Mouse (Mus musculus): Measurements from ENCODE around the gene Myo1e. TPM values are rescaled to one million over a fixed set of nuclear protein-coding genes. Genes with fewer than 3 reads are reported as not detected.

Myo1e gene
- polyA plus RNA-seq, 1 experiment from 2014 or later: 15.2 TPM

DNA sequence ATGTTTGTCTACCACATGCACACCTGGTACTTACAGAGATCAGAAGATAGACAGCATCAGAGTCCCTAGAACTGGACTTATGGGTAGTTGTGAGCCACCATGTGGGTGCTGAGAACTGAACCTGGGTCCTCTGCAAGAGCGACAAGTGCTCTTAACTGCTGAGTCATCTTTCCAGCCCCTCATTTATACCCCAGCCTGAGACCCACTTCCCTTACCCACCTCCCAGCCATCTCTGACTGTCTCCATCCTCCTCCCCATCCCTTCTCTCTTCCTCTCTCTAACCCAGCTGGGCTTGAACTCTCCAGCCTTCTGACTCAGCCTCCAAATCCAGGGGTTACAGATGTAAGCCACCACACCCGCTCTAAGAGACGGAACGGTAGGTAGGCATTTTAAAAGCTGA is 63.3 kb downstream of the Myo1e start:
- Histone ChIP-seq H3K36me3 (no peaks in the 10 kb centered on the region), H3K27ac (ENCODE audit: poor library complexity, severe bottlenecking) (no peak overlapping the region), H3K9me3 (replicated peaks) (no peaks in the 10 kb centered on the region), H3K4me2 (no peak overlapping the region), H3K9ac (no peak overlapping the region), H3K27me3 (replicated peaks) (no peaks in the 10 kb centered on the region), H3K4me1 (replicated peaks) (no peaks in the 10 kb centered on the region; the same call in 1 of the 2 replicates), H3K4me3 (no peak overlapping the region)
- no peak for ATAC-seq (ENCODE audit: insufficient number of reproducible peaks, low FRiP score)
- 89% methylated on average over 4 of the region's 4 CpGs for WGBS

DNA sequence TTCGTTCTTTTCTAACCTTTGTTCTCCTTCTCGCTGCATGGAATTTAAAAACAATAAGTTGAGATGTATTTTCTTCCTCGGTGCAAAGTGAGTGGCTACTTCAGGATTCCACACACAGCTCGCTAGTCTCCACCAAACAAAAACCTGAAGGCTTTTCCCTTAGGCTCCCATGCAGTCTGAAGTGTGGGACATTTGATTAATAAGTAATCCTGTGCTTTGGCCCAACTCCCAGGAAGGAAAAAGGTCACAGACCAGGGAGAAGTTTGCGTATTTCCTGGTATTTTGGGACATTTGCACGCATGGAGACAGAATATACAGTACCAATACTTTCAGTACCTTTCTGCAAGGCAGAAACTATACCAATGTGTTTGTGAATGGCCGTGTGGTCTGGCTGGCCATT is 64.0 kb downstream of the Myo1e start:
- H3K27ac ChIP-seq (ENCODE audit: poor library complexity, severe bottlenecking): no peak overlapping the region
- no peaks in the 10 kb centered on the region; the same call in 1 of the 2 replicates for H3K4me1 ChIP-seq (replicated peaks)
- no peak overlapping the region for H3K4me3 ChIP-seq
- no peaks in the 10 kb centered on the region for H3K27me3 ChIP-seq (replicated peaks)
- H3K9me3 ChIP-seq (replicated peaks): no peaks in the 10 kb centered on the region
- WGBS: 82% methylated on average over 7 of the region's 7 CpGs
- no peak overlapping the region for H3K9ac ChIP-seq
- no peaks in the 10 kb centered on the region for H3K36me3 ChIP-seq
- H3K4me2 ChIP-seq: no peak overlapping the region
- no peak for ATAC-seq (ENCODE audit: insufficient number of reproducible peaks, low FRiP score)

- no peak overlapping the region for H3K9ac ChIP-seq
These were observed 64.5 kb downstream of the Myo1e start for GRCm38 (mm10) chr9:70271631-70272030.

DNA sequence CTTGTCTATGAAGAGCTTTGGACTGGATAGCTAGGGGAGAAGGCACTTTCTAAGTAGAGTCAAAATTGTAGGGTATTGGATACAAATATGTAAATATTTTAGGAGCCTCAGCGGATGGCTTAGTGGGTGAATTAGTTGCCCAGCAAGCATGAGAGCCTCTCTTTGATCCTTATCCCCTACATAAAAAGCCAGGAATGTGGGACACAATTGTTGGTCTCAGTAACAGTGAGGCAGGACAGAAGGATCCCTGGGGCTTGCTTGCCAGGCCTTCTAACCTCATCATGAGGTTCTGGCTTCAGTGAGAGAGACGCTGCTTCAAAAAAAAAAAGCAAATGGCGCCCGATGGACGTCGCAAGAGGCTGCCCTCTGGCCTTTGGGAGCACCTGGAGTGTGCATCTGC is 66.9 kb downstream of the Myo1e start:
- Histone ChIP-seq H3K9me3 (replicated peaks) (no peaks in the 10 kb centered on the region), H3K4me3 (no peak overlapping the region), H3K4me1 (replicated peaks) (peaks cover 5% of the 10 kb centered on the region; the same call in 1 of the 2 replicates), H3K9ac (no peak overlapping the region), H3K36me3 (no peaks in the 10 kb centered on the region), H3K27me3 (replicated peaks) (no peaks in the 10 kb centered on the region), H3K27ac (ENCODE audit: poor library complexity, severe bottlenecking) (no peak overlapping the region), H3K4me2 (no peak overlapping the region)
- WGBS: 90% methylated on average over 6 of the region's 6 CpGs
- ATAC-seq (ENCODE audit: insufficient number of reproducible peaks, low FRiP score): no peak

More at GRCm38 (mm10) chr9:70271631-70272030, 64.5 kb downstream of the Myo1e start:
- Histone ChIP-seq H3K4me1 (replicated peaks) (no peaks in the 10 kb centered on the region; the same call in 1 of the 2 replicates), H3K4me3 (no peak overlapping the region), H3K4me2 (no peak overlapping the region), H3K9me3 (replicated peaks) (no peaks in the 10 kb centered on the region), H3K27ac (ENCODE audit: poor library complexity, severe bottlenecking) (no peak overlapping the region), H3K27me3 (replicated peaks) (no peaks in the 10 kb centered on the region), H3K36me3 (no peaks in the 10 kb centered on the region)
- 91% methylated on average over 9 of the region's 9 CpGs for WGBS
- ATAC-seq (ENCODE audit: insufficient number of reproducible peaks, low FRiP score): no peak

GRCm38 (mm10) chr9:70274476-70274875 is 67.3 kb downstream of the Myo1e start:
- no peak for ATAC-seq (ENCODE audit: insufficient number of reproducible peaks, low FRiP score)
- Histone ChIP-seq H3K36me3 (no peaks in the 10 kb centered on the region), H3K9ac (no peak overlapping the region), H3K27me3 (replicated peaks) (no peaks in the 10 kb centered on the region), H3K4me3 (no peak overlapping the region), H3K4me2 (no peak overlapping the region), H3K9me3 (replicated peaks) (no peaks in the 10 kb centered on the region), H3K4me1 (replicated peaks) (peaks cover 5% of the 10 kb centered on the region; the same call in 1 of the 2 replicates), H3K27ac (ENCODE audit: poor library complexity, severe bottlenecking) (no peak overlapping the region)
- WGBS: 92% methylated on average over 6 of the region's 6 CpGs

DNA sequence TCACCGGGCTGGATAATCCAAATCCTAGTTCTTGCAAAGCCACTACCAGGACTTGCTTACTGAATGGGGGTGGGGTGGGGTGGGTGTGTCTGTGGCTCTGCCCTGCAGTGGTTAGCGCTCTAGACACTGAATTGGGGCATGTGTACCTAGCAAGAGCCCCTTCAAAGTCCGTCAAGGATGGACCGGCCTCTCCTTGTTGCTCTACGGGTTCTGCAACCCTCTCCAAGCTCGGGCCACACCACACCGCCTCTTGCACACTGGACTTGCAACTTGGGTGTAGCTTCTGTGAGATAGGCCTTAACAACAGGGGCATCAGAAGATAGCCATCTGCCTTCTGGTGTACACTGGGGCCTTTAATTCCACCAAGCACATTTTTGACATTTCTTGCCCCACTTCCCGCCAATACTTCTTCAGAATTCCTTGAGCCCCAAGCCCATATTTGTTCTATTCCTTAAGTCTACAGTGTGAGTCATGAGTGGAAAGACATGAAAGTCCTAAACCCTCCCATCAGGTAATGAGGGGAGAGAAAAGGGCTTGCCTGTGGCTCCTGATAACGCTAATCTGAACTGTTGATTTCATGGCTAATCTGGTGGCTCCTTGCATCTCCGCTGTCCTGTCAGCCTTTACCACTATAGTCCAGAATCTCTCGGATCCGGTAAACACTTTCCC is 67.9 kb downstream of the Myo1e start:
- no peak overlapping the region for H3K27ac ChIP-seq (ENCODE audit: poor library complexity, severe bottlenecking)
- H3K9ac ChIP-seq: no peak overlapping the region
- no peaks in the 10 kb centered on the region for H3K27me3 ChIP-seq (replicated peaks)
- ATAC-seq (ENCODE audit: insufficient number of reproducible peaks, low FRiP score): no peak
- H3K9me3 ChIP-seq (replicated peaks): no peaks in the 10 kb centered on the region
- no peak overlapping the region for H3K4me3 ChIP-seq
- 86% methylated on average over 12 of the region's 12 CpGs for WGBS
- H3K4me1 ChIP-seq (replicated peaks): peaks cover 5% of the 10 kb centered on the region; the same call in 1 of the 2 replicates
- H3K36me3 ChIP-seq: no peaks in the 10 kb centered on the region
- no peak overlapping the region for H3K4me2 ChIP-seq

DNA sequence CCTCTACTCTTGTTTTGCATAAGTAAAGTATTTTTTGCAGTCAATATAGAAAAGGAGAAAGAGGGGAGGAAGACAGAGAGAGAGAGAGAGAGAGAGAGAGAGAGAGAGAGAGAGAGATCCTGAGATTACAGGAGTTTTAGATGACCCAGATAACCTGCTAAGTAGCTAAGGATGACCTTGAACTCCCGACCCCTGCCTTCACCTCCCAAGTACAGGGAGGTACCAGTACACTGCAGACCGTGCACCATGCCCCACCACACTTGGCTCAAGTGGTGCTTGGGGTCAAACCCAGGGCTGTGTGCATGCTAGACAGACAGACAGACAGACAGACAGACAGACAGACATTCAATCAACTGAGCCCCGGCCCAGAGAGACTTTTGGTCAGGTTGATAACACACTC is 69.9 kb downstream of the Myo1e start:
- Histone ChIP-seq H3K27ac (ENCODE audit: poor library complexity, severe bottlenecking) (no peak overlapping the region), H3K27me3 (replicated peaks) (no peaks in the 10 kb centered on the region), H3K9me3 (replicated peaks) (no peaks in the 10 kb centered on the region), H3K4me1 (replicated peaks) (peaks cover 5% of the 10 kb centered on the region; the same call in 1 of the 2 replicates), H3K9ac (no peak overlapping the region), H3K36me3 (no peaks in the 10 kb centered on the region), H3K4me2 (no peak overlapping the region), H3K4me3 (no peak overlapping the region)
- no peak for ATAC-seq (ENCODE audit: insufficient number of reproducible peaks, low FRiP score)
- 66% methylated on average over 3 of the region's 3 CpGs for WGBS

- 83% methylated on average over 11 of the region's 11 CpGs for WGBS
- no peak for ATAC-seq (ENCODE audit: insufficient number of reproducible peaks, low FRiP score)
- no peaks in the 10 kb centered on the region for H3K36me3 ChIP-seq
- H3K9me3 ChIP-seq (replicated peaks): no peaks in the 10 kb centered on the region
- H3K4me3 ChIP-seq: no peak overlapping the region
- peaks cover 5% of the 10 kb centered on the region; the same call in 1 of the 2 replicates for H3K4me1 ChIP-seq (replicated peaks)
- H3K27ac ChIP-seq (ENCODE audit: poor library complexity, severe bottlenecking): no peak overlapping the region
- no peaks in the 10 kb centered on the region for H3K27me3 ChIP-seq (replicated peaks)
- H3K4me2 ChIP-seq: no peak overlapping the region
- no peak overlapping the region for H3K9ac ChIP-seq
These were observed 70.4 kb downstream of the Myo1e start for GRCm38 (mm10) chr9:70277529-70277982.

GRCm38 (mm10) chr9:70281407-70281806 is 74.3 kb downstream of the Myo1e start:
- Histone ChIP-seq H3K4me3 (no peak overlapping the region), H3K4me1 (replicated peaks) (peaks cover 17% of the 10 kb centered on the region), H3K36me3 (no peaks in the 10 kb centered on the region), H3K9me3 (replicated peaks) (no peaks in the 10 kb centered on the region), H3K27ac (ENCODE audit: poor library complexity, severe bottlenecking) (no peak overlapping the region), H3K9ac (no peak overlapping the region), H3K4me2 (no peak overlapping the region), H3K27me3 (replicated peaks) (no peaks in the 10 kb centered on the region)
- no peak for ATAC-seq (ENCODE audit: insufficient number of reproducible peaks, low FRiP score)
- WGBS: 80% methylated on average over 8 of the region's 8 CpGs

DNA sequence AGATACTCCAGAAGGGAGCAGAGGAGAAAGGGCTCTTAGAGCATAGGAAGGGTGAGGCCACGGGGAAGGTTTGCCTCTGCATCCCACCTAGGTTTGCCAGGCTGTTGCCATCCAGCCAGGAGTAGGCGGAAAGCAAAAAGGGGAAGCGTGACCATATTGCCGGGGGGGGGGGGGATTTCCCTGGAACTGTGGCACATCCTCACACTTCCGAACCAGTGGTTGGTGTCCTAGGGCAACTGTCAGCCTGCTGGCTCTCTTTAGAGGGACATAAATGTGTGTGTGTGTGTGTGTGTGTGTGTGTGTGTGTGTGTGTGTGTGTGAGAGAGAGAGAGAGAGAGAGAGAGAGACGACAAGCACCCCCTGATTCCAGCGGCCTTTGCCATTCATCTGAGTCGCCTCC is 75.0 kb downstream of the Myo1e start:
- Histone ChIP-seq H3K9me3 (replicated peaks) (no peaks in the 10 kb centered on the region), H3K9ac (no peak overlapping the region), H3K27me3 (replicated peaks) (no peaks in the 10 kb centered on the region), H3K4me2 (no peak overlapping the region), H3K4me1 (replicated peaks) (peaks cover 16% of the 10 kb centered on the region), H3K27ac (ENCODE audit: poor library complexity, severe bottlenecking) (no peak overlapping the region), H3K4me3 (no peak overlapping the region), H3K36me3 (no peaks in the 10 kb centered on the region)
- WGBS: 77% methylated on average over 5 of the region's 8 CpGs
- ATAC-seq (ENCODE audit: insufficient number of reproducible peaks, low FRiP score): no peak

DNA sequence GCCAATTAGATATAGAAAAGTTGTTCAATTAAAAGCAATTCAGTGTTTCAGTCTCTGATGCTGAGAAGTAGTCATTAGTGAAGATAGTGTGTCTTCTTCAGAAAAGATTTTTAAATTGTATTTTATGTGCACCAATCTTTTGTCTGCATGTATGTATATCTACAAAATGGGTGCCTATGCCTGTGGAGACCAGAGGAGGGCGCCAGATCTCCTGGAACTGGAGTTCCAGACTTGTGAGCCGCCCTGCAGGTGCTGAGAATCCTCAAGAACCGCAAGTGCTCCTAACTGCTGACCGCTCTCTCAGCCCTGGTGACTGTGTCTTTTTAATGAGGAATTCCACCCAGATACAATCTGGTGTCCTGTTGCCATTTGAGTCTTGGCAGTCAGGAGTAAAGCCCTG is 76.0 kb downstream of the Myo1e start:
- no peaks in the 10 kb centered on the region for H3K9me3 ChIP-seq (replicated peaks)
- peaks cover 12% of the 10 kb centered on the region for H3K4me1 ChIP-seq (replicated peaks)
- H3K4me2 ChIP-seq: no peak overlapping the region
- H3K9ac ChIP-seq: no peak overlapping the region
- H3K27ac ChIP-seq (ENCODE audit: poor library complexity, severe bottlenecking): no peak overlapping the region
- no peaks in the 10 kb centered on the region for H3K36me3 ChIP-seq
- H3K4me3 ChIP-seq: no peak overlapping the region
- no peak for ATAC-seq (ENCODE audit: insufficient number of reproducible peaks, low FRiP score)
- no peaks in the 10 kb centered on the region for H3K27me3 ChIP-seq (replicated peaks)
- WGBS: 86% methylated on average over 4 of the region's 4 CpGs

Data from heart, embryonic 12.5 days (tissue).